Mouse (Mus musculus) embryo, embryonic 9.5 days (tissue): Measurements from ENCODE around the gene Mdp1.

ENCODE experiments used
- DNase-seq: peaks from one replicate; pipeline ENCODE4 v3.0.0-alpha.2; 2017; ENCODE audit errors: extremely low spot score

The Mdp1 gene

GRCm38 (mm10) chr14:55643060-55643907 is 17.0 kb downstream of the Mdp1 start, which contains the start of gene Tm9sf1:
Gene Tm9sf1, minus strand, starts transcription at chr14:55643806.
- peak; percentile 92 for DNase-seq

- no peak for DNase-seq
Measured at GRCm38 (mm10) chr14:55642679-55643059, 17.6 kb downstream of the Mdp1 start.

- no peak for DNase-seq
Measured at GRCm38 (mm10) chr14:55641291-55641690, 19.0 kb downstream of the Mdp1 start.

GRCm38 (mm10) chr14:55640816-55641215 is 19.5 kb downstream of the Mdp1 start:
- DNase-seq: no peak

GRCm38 (mm10) chr14:55637795-55638194 is 22.5 kb downstream of the Mdp1 start, which contains the start of gene Gm49378:
Gene Gm49378, minus strand, starts transcription at chr14:55637895.
- no peak for DNase-seq

GRCm38 (mm10) chr14:55635523-55636007 is 24.7 kb downstream of the Mdp1 start, which contains the start of gene Ipo4:
Gene Ipo4, minus strand, starts transcription at chr14:55635957.
- peak; percentile 88 for DNase-seq

- no peak for DNase-seq
Measured at GRCm38 (mm10) chr14:55634874-55635522, 25.3 kb downstream of the Mdp1 start.

GRCm38 (mm10) chr14:55629312-55629711 is 31.0 kb downstream of the Mdp1 start:
- DNase-seq: no peak

GRCm38 (mm10) chr14:55628077-55628827 is 32.1 kb downstream of the Mdp1 start:
- DNase-seq: no peak

- DNase-seq: no peak
Measured at GRCm38 (mm10) chr14:55618486-55619195, 41.7 kb downstream of the Mdp1 start.

GRCm38 (mm10) chr14:55617822-55618221 is 42.5 kb downstream of the Mdp1 start, which contains the start of gene Rec8:
Gene Rec8, plus strand, starts transcription at chr14:55618037.
- DNase-seq: peak; percentile 56

- no peak for DNase-seq
Measured at GRCm38 (mm10) chr14:55616844-55617243, 43.5 kb downstream of the Mdp1 start.

- no peak for DNase-seq
Measured at GRCm38 (mm10) chr14:55615876-55616275, 44.4 kb downstream of the Mdp1 start.

- DNase-seq: no peak
Measured at GRCm38 (mm10) chr14:55614565-55615178, 45.6 kb downstream of the Mdp1 start.

- DNase-seq: no peak
Measured at GRCm38 (mm10) chr14:55613346-55613745, 47.0 kb downstream of the Mdp1 start.

- DNase-seq: no peak
Measured at GRCm38 (mm10) chr14:55608339-55608738, 52.0 kb downstream of the Mdp1 start.
